Mouse (Mus musculus) ES-Bruce4 (cell line): ENCODE results near the gene Mid1. TPM values are rescaled to one million over a fixed set of nuclear protein-coding genes. Genes with fewer than 3 reads are reported as not detected.

Experiments
- H3K27ac ChIP-seq: 2 replicates; pipeline ENCODE4 v1.5.1; 2012; ENCODE audit warnings: low read length, inconsistent platforms; ENCODE audit not compliant: insufficient read depth
- H3K27me3 ChIP-seq: 2 replicates; pipeline ENCODE4 v1.6.1; 2012; ENCODE audit warnings: mild to moderate bottlenecking, low read length, inconsistent platforms; ENCODE audit not compliant: control insufficient read depth, poor library complexity, insufficient read depth, severe bottlenecking
- H3K36me3 ChIP-seq: 2 replicates; pipeline ENCODE4 v1.6.1; 2012; ENCODE audit warnings: inconsistent platforms, mild to moderate bottlenecking, low read length, moderate library complexity; ENCODE audit not compliant: control insufficient read depth, poor library complexity, insufficient read depth, severe bottlenecking
- H3K4me1 ChIP-seq: one replicate; pipeline ENCODE4 v1.8.1; 2011; ENCODE audit warnings: low read length; ENCODE audit not compliant: control insufficient read depth, insufficient read depth
- H3K4me3 ChIP-seq: 2 replicates; pipeline ENCODE4 v1.5.1; 2011; ENCODE audit warnings: low read depth, mild to moderate bottlenecking, low read length
- H3K9ac ChIP-seq: 2 replicates; pipeline ENCODE4 v1.6.1; 2012; ENCODE audit warnings: low read depth, mild to moderate bottlenecking, inconsistent platforms; ENCODE audit not compliant: poor library complexity, severe bottlenecking
- H3K9me3 ChIP-seq: replicated peaks from 2 replicates; pipeline ENCODE4 v1.6.1; 2012; ENCODE audit warnings: mild to moderate bottlenecking, low read length, inconsistent platforms; ENCODE audit not compliant: control insufficient read depth, poor library complexity, insufficient read depth, severe bottlenecking
- CTCF ChIP-seq: IDR thresholded peaks from one replicate; pipeline ENCODE4 v1.8.1; 2011; ENCODE audit warnings: low read depth, low read length
- EP300 ChIP-seq: IDR thresholded peaks from 2 replicates; pipeline ENCODE4 v1.6.1; 2011; ENCODE audit warnings: low read depth, low read length; ENCODE audit not compliant: insufficient read depth
- POLR2A ChIP-seq: IDR thresholded peaks from one replicate; pipeline ENCODE4 v1.8.1; 2011; ENCODE audit warnings: low read length; ENCODE audit not compliant: insufficient read depth
- polyA plus RNA-seq: library from polyadenylated mRNA; stranded (reverse); fragments of >200 nt; gene quantifications from 2 replicates; pipeline ENCODE4 v1.2.4, GENCODE M21; 2011; ENCODE audit warnings: low read depth; ENCODE audit not compliant: missing spikeins, insufficient read depth, insufficient read length

Mid1 gene
- polyA plus RNA-seq, 1 experiment = 125 TPM

GRCm38 (mm10) chrX:169692225-169692909 is 7.4 kb downstream of the Mid1 start:
- TF ChIP-seq POLR2A (no peak), CTCF (no peak), EP300 (no peak)
- no peaks in the 10 kb centered on the region for H3K9me3 ChIP-seq
- no peak overlapping the region for H3K9ac ChIP-seq
- no peaks in the 10 kb centered on the region for H3K4me1 ChIP-seq
- H3K27me3 ChIP-seq = no peaks in the 10 kb centered on the region
- no peaks in the 10 kb centered on the region for H3K36me3 ChIP-seq
- no peak overlapping the region for H3K4me3 ChIP-seq
- no peak overlapping the region for H3K27ac ChIP-seq

GRCm38 (mm10) chrX:169704016-169704602 is 19.1 kb downstream of the Mid1 start:
- no peaks in the 10 kb centered on the region for H3K9me3 ChIP-seq
- TF ChIP-seq CTCF (no peak), EP300 (no peak), POLR2A (no peak)
- H3K9ac ChIP-seq = no peak overlapping the region
- H3K27me3 ChIP-seq = no peaks in the 10 kb centered on the region
- H3K4me1 ChIP-seq = no peaks in the 10 kb centered on the region
- no peak overlapping the region for H3K27ac ChIP-seq
- H3K36me3 ChIP-seq = no peaks in the 10 kb centered on the region
- H3K4me3 ChIP-seq = no peak overlapping the region

- Histone ChIP-seq H3K4me1 (no peaks in the 10 kb centered on the region), H3K27ac (no peak overlapping the region), H3K27me3 (no peaks in the 10 kb centered on the region)
Observed at GRCm38 (mm10) chrX:169723511-169723910, 38.5 kb downstream of the Mid1 start.

GRCm38 (mm10) chrX:169735387-169735969 is 50.5 kb downstream of the Mid1 start:
- Histone ChIP-seq H3K4me1 (no peaks in the 10 kb centered on the region), H3K36me3 (no peaks in the 10 kb centered on the region), H3K4me3 (no peak overlapping the region), H3K9ac (no peak overlapping the region), H3K27me3 (no peaks in the 10 kb centered on the region), H3K27ac (no peak overlapping the region), H3K9me3 (no peaks in the 10 kb centered on the region)
- TF ChIP-seq CTCF = no peak
- no peak for TF ChIP-seq POLR2A
- TF ChIP-seq EP300 = no peak

More at GRCm38 (mm10) chrX:169723511-169723910, 38.5 kb downstream of the Mid1 start:
- Histone ChIP-seq H3K36me3 (no peaks in the 10 kb centered on the region), H3K4me3 (no peak overlapping the region), H3K9me3 (no peaks in the 10 kb centered on the region), H3K9ac (no peak overlapping the region)
- no peak for TF ChIP-seq POLR2A
- TF ChIP-seq CTCF = no peak
- no peak for TF ChIP-seq EP300

GRCm38 (mm10) chrX:169758001-169758400 is 73.0 kb downstream of the Mid1 start:
- TF ChIP-seq POLR2A = no peak
- TF ChIP-seq EP300 = no peak
- Histone ChIP-seq H3K36me3 (no peaks in the 10 kb centered on the region), H3K9me3 (no peaks in the 10 kb centered on the region), H3K4me1 (no peaks in the 10 kb centered on the region), H3K27ac (no peak overlapping the region), H3K4me3 (no peak overlapping the region), H3K9ac (no peak overlapping the region), H3K27me3 (no peaks in the 10 kb centered on the region)

GRCm38 (mm10) chrX:169779535-169779934 is 94.5 kb downstream of the Mid1 start, which contains the start of gene 4933400A11Rik:
Gene 4933400A11Rik, minus strand, starts transcription at chrX:169779635.
- H3K36me3 ChIP-seq = no peaks in the 10 kb centered on the region

More at GRCm38 (mm10) chrX:169779535-169779934, 94.5 kb downstream of the Mid1 start, which contains the start of gene 4933400A11Rik:
- no peak within 1 kb of the TSS for H3K27ac ChIP-seq
- H3K9ac ChIP-seq = no peak within 1 kb of the TSS
- H3K4me3 ChIP-seq = no peak within 1 kb of the TSS
- H3K4me1 ChIP-seq = no peaks in the 10 kb centered on the region
- no peaks in the 10 kb centered on the region for H3K27me3 ChIP-seq
- H3K9me3 ChIP-seq = no peaks in the 10 kb centered on the region
- TF ChIP-seq EP300 (no peak), CTCF (no peak), POLR2A (no peak)
